ENCODE assay signal across 10 mouse cellular contexts in genomic region chr17:74922591-74922990, GRCm38 (mm10).
DNase-seq lines count a peak whose midpoint lies in the region; ATAC-seq and TF ChIP-seq lines count a peak whose summit lies in the region.
"Had no signal": no experiment of that assay in that cellular context is flagged by ENCODE, and none has a peak within 500 bp of the region (broad histone marks: within the 10 kb centered on the region; RNA-seq: fewer than 3 reads in every experiment).

No protein-coding gene starts in this region.

- no peaks in the 10 kb centered on the region for H3K36me3 ChIP-seq in limb, embryonic 13.5 days
- no peaks in the 10 kb centered on the region for H3K36me3 ChIP-seq in neural tube, embryonic 14.5 days (ENCODE audit: control insufficient read depth, insufficient read depth, low read length)
- H3K36me3 ChIP-seq: liver, embryonic 15.5 days had no signal

- intact Hi-C loops in heart, postnatal 14 days (cut with DNase I): no loop called here
- intact Hi-C loops in heart, postnatal 36 days (cut with DNase I): no loop called here

- no peak overlapping the region for H3K27ac ChIP-seq in limb, embryonic 13.5 days
- no peak overlapping the region for H3K27ac ChIP-seq in neural tube, embryonic 14.5 days (ENCODE audit: low read depth, low read length)
- H3K27ac ChIP-seq: liver, embryonic 15.5 days had no signal

- peak; percentile 75 for ATAC-seq in limb, embryonic 13.5 days (ENCODE audit: low FRiP score, low read depth)
- peak; percentile 68 for ATAC-seq in neural tube, embryonic 14.5 days (ENCODE audit: low read depth)

- H3K4me3 ChIP-seq in lung, adult 2 months (replicated peaks; ENCODE audit: extremely low read depth, low read depth, low read length): no peak overlapping the region
- no peak overlapping the region for H3K4me3 ChIP-seq in limb, embryonic 13.5 days
- H3K4me3 ChIP-seq in neural tube, embryonic 14.5 days (ENCODE audit: low read depth, low read length): no peak overlapping the region
- H3K4me3 ChIP-seq: liver, embryonic 15.5 days had no signal

- peak; percentile 24 to 26 for DNase-seq in heart, postnatal 14 days
- DNase-seq in heart, postnatal 36 days: no peak
- peak; percentile 7 to 21 for DNase-seq in lung, adult 18-20 months
- DNase-seq in lung, adult 2 months: no peak
- DNase-seq in adrenal gland, adult (ENCODE audit: inconsistent age in 2 of 2, low spot score in 1 of 2): no peak
- no peak for DNase-seq in thymus, adult 18-20 months
- DNase-seq: gastrocnemius, postnatal 10 days had no signal

- WGBS in lung, adult 2 months: 55% methylated on average over 3 of the region's 3 CpGs
- WGBS in limb, embryonic 13.5 days: 17% methylated on average over 3 of the region's 3 CpGs
- 8% methylated on average over 3 of the region's 3 CpGs for WGBS in neural tube, embryonic 14.5 days

- no peak overlapping the region for H3K9ac ChIP-seq in limb, embryonic 13.5 days
- H3K9ac ChIP-seq in neural tube, embryonic 14.5 days (replicated peaks; ENCODE audit: low read depth, low read length): no peak overlapping the region
- H3K9ac ChIP-seq: liver, embryonic 15.5 days had no signal

- TF ChIP-seq CTCF in lung, adult 2 months (IDR thresholded peaks at IDR 0.05; ENCODE audit: insufficient read depth, low read length): no peak

- H3K4me2 ChIP-seq in limb, embryonic 13.5 days (replicated peaks): peak overlapping the region; percentile 19; the same call in 1 of the 2 replicates
- H3K4me2 ChIP-seq in neural tube, embryonic 14.5 days (ENCODE audit: low read depth, low read length): no peak overlapping the region
- H3K4me2 ChIP-seq: liver, embryonic 15.5 days had no signal

- no peaks in the 10 kb centered on the region for H3K9me3 ChIP-seq in limb, embryonic 13.5 days
- no peaks in the 10 kb centered on the region for H3K9me3 ChIP-seq in neural tube, embryonic 14.5 days (ENCODE audit: control insufficient read depth, low read length)
- H3K9me3 ChIP-seq: liver, embryonic 15.5 days had no signal

- no peaks in the 10 kb centered on the region for H3K4me1 ChIP-seq in lung, adult 2 months (ENCODE audit: control insufficient read depth, insufficient read depth, low read length)
- peaks cover 18% of the 10 kb centered on the region for H3K4me1 ChIP-seq in limb, embryonic 13.5 days
- no peaks in the 10 kb centered on the region for H3K4me1 ChIP-seq in neural tube, embryonic 14.5 days (ENCODE audit: control insufficient read depth, insufficient read depth, low read length)
- H3K4me1 ChIP-seq: liver, embryonic 15.5 days had no signal

- TF ChIP-seq POLR2A in lung, adult 2 months (IDR thresholded peaks at IDR 0.05; ENCODE audit: borderline replicate concordance, extremely low read depth, low read depth, low read length): no peak

- no peaks in the 10 kb centered on the region for H3K27me3 ChIP-seq in limb, embryonic 13.5 days
- no peaks in the 10 kb centered on the region for H3K27me3 ChIP-seq in neural tube, embryonic 14.5 days (ENCODE audit: control insufficient read depth, insufficient read depth, low read length)
- H3K27me3 ChIP-seq: liver, embryonic 15.5 days had no signal

Comparison
In these comparisons a context has a peak if more than half of its experiments do, and no peak if none do; other contexts are left out.
1. DNase-seq: peak in heart, postnatal 14 days (2 of 2) and lung, adult 18-20 months (2 of 2); none in heart, postnatal 36 days (0 of 2), lung, adult 2 months (single experiment), adrenal gland, adult (0 of 2) and thymus, adult 18-20 months (0 of 2).